Mouse (Mus musculus) CD8-positive naive resting alpha-beta T cell, adult 2 months (primary cell): ENCODE results near the gene Gm11239.
"Not testable (repeated sequence)": the region's sequence is repeated elsewhere in the genome, so short reads cannot be mapped to it uniquely, and the experiment has no call there.

Experiments used
- DNase-seq, 2 experiments: peaks; one replicate each; pipeline ENCODE4 v3.0.0; 2022; ENCODE audit warnings: low read depth in 2 of 2, low spot score in 2 of 2

Gm11239 gene

DNA sequence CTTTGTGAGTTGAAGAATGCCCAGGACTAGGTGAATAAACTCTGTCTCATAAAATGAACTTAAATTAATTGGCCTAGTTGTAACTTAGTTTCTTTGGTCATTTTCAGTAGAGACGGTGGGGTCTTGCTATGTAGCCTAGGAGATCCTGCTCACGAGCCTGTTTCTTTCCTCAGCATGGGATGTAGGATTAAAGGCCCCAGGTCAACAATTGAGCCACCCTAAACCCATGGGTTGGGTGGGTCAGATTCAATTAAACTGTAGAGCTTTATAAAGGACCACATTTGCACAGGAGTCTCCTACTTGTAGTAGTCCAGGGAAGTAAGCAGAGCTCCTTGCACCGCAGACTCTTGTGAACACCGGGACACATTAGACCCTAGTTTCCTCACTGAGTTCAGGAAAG, at the start of gene Gm11239:
Gene Gm11239 (plus strand): TSS at position 301 of the 400 bp plus-strand sequence.
- not testable (repeated sequence) for DNase-seq

DNA sequence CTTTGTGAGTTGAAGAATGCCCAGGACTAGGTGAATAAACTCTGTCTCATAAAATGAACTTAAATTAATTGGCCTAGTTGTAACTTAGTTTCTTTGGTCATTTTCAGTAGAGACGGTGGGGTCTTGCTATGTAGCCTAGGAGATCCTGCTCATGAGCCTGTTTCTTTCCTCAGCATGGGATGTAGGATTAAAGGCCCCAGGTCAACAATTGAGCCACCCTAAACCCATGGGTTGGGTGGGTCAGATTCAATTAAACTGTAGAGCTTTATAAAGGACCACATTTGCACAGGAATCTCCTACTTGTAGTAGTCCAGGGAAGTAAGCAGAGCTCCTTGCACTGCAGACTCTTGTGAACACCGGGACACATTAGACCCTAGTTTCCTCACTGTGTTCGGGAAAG, 45.5 kb upstream of the Gm11239 start, which contains the start of gene Gm11237:
Gene Gm11237 (plus strand): TSS at position 301 of the 400 bp plus-strand sequence.
- DNase-seq = not testable (repeated sequence)

DNA sequence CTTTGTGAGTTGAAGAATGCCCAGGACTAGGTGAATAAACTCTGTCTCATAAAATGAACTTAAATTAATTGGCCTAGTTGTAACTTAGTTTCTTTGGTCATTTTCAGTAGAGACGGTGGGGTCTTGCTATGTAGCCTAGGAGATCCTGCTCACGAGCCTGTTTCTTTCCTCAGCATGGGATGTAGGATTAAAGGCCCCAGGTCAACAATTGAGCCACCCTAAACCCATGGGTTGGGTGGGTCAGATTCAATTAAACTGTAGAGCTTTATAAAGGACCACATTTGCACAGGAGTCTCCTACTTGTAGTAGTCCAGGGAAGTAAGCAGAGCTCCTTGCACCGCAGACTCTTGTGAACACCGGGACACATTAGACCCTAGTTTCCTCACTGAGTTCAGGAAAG, 30.3 kb upstream of the Gm11239 start, which contains the start of gene Gm11236:
Gene Gm11236 (plus strand): TSS at position 301 of the 400 bp plus-strand sequence.
- DNase-seq = not testable (repeated sequence)

DNA sequence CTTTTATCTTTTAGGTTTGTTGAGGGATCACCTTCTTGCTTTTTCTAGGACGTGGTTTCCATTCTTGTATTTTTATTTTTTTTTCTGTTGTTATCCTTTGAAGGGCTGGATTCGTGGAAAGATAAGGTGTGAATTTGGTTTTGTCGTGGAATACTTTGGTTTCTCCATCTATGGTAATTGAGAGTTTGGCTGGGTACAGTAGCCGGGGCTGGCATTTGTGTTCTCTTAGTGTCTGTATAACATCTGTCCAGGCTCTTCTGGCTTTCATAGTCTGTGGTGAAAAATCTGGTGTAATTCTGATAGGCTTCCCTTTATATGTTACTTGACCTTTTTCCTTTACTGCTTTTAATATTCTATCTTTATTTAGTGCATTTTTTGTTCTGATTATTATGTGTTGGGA, 6.3 kb upstream of the Gm11239 start:
- not testable (repeated sequence) for DNase-seq

DNA sequence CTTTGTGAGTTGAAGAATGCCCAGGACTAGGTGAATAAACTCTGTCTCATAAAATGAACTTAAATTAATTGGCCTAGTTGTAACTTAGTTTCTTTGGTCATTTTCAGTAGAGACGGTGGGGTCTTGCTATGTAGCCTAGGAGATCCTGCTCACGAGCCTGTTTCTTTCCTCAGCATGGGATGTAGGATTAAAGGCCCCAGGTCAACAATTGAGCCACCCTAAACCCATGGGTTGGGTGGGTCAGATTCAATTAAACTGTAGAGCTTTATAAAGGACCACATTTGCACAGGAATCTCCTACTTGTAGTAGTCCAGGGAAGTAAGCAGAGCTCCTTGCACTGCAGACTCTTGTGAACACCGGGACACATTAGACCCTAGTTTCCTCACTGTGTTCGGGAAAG, 15.1 kb downstream of the Gm11239 start, which contains the start of gene Gm428:
Gene Gm428 (plus strand): TSS at position 301 of the 400 bp plus-strand sequence.
- DNase-seq = not testable (repeated sequence)

DNA sequence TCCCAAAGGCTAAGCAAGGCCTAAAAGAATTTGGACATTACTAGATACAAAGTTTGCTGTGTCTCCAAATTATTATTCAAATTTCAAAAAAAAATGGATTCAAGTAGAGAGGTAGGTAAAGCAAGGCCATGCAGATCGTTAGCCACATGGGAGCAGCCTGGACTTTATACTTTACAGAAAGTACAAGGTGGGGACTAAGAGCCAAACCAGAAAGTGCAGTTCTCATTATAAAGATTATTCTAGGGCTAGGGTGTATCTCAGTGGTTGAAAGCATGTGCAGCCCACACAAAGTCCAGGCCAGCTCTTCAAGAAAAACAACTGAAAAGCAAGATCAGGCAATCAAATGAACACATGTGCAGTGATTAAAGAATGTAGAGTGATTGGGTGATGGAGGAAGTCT, 50.6 kb downstream of the Gm11239 start:
- no peak for DNase-seq

DNA sequence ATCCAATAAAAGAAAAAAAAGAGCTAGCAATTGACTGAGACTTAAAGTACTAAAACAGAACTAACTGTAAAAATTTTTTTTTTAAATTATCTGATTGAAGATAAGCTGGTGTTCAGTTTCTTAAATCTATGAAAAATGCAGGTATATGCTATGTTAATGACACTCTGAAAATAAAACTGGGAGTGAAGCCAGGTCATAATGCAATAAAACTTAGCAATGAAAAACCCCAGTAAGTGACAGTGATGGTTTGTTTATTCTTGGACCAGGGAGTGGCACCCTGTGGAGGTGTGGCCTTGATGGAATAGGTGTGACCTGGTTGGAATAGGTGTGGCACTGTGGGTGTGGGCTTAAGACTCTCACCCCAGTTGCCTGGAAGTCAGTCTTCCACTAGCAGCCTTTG, 51.7 kb downstream of the Gm11239 start:
- DNase-seq = no peak
